Mouse (Mus musculus): Measurements from ENCODE around the gene 4930564D02Rik. TPM values are rescaled to one million over a fixed set of nuclear protein-coding genes. Genes with fewer than 3 reads are reported as not detected.

Gene 4930564D02Rik
- polyA plus RNA-seq (2016; fragmentation: Nextera tagmentation; extraction: Ambion mirVana), result not detected in 2 replicates

DNA sequence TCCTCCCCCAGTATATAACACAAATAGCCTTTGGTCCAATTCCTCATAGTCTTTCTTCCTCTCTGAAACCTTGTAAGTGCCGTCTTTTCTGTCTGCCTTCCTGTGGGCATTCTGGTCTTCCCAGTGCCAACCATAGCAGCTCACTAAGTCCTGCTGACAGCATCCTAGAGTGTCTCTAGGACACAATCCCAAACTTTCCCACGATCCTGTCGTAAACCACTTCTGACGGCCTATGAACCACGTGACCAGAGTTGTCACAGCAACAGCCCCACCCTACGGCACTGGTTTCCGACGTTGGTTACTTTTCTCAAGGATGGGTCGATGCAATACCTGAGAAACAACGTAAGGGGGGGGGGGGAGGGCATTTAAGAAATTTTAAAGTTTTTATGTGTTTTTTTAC, at the start of gene 4930564D02Rik:
Gene 4930564D02Rik, plus strand, starts transcription at position 301 of the 400 bp plus-strand sequence.
- Histone ChIP-seq H3K9me3 (no peaks in the 10 kb centered on the region), H3K36me3 (no peaks in the 10 kb centered on the region), H3K4me3 (no peak within 1 kb of the TSS), H3K27me3 (ENCODE audit: insufficient read depth, poor library complexity, severe bottlenecking) (no peaks in the 10 kb centered on the region), H3K27ac (no peak within 1 kb of the TSS), H3K4me1 (peaks cover 6% of the 10 kb centered on the region; the same call in 1 of the 2 replicates)
- no peak for DNase-seq (ENCODE audit: low spot score)
- 83% methylated on average over 10 of the region's 10 CpGs for WGBS

DNA sequence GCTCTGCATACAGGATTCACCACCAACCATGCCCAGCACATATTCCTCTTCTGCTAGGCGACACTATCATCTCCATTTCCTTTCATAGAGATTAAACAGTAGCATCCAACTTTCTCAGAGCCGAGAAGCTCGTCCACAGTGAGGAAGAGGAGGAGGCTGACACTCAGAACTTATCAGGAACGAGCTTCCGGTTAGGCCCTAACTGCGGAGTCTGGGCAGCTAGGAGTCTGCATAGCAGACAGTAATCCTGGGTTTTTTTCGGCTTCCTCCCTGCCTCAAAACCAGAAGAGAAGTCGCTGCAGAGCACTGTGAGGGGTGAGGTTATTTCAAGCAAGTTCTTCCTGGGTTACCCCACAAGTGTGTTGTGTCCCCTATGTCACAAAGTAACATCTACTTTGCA, 49.3 kb upstream of the 4930564D02Rik start:
- DNase-seq (ENCODE audit: low spot score), result no peak
- Histone ChIP-seq H3K4me1 (peaks cover 83% of the 10 kb centered on the region), H3K4me3 (no peak overlapping the region), H3K27me3 (ENCODE audit: insufficient read depth, poor library complexity, severe bottlenecking) (no peaks in the 10 kb centered on the region), H3K27ac (peak overlapping the region; percentile 62; the same call in 1 of the 2 replicates), H3K36me3 (peaks cover 14% of the 10 kb centered on the region; the same call in 1 of the 2 replicates), H3K9me3 (no peaks in the 10 kb centered on the region)
- 33% methylated on average over 8 of the region's 8 CpGs for WGBS

DNA sequence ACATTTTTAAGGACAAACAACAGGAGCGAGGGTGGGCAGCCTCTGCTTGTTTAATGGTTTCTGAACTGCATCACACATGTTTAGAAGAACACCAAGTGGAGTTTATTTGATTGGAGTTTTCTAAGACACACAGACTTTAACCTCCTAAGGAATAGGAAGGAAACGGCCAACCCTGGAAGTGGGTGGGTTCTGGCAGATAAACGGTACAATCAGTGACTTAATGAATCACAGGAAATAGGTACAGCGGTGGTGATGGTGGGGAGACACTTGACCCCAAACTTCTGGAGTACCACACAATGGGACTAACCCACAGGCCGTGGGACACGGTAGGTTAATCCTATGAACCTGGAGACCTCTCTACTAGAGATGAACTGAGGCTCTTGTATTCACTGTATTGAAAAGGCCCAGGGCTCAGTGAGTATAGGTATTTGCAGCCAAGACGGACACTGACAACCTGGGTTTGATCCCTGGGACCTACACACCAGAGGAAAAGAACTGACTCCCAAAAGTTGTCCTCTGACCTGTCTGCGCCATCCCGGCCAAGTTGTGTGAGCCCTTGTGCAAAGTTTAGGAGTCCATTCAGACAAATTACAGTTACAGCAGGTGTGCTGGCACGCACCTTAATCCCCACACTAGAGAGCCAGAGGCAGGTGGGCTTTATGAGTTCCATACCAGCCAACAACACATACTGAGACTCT, 48.4 kb upstream of the 4930564D02Rik start:
- Histone ChIP-seq H3K27ac (0 out of 2 replicates have a peak overlapping the region, but pooled peaks have one; percentile 36), H3K36me3 (peaks cover 21% of the 10 kb centered on the region), H3K4me1 (peaks cover 80% of the 10 kb centered on the region), H3K9me3 (no peaks in the 10 kb centered on the region), H3K4me3 (no peak overlapping the region), H3K27me3 (ENCODE audit: insufficient read depth, poor library complexity, severe bottlenecking) (no peaks in the 10 kb centered on the region)
- DNase-seq (ENCODE audit: low spot score), result no peak
- WGBS, result 67% methylated on average over 10 of the region's 10 CpGs

DNA sequence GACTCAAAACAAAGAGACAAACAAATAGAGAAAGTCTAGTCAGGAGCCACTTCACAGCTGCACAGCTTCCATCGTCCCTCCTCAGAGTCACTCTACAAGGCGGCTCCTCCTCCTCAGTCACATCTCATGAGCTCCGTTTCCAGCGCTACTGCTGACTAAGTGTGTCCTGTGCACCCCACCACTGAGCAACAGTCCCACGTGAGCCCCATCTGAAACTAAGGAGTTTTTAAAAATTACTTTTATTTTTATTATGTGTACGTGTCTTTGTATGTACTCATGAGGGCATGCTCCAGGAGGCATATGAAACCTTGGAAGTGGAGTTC, 47.9 kb upstream of the 4930564D02Rik start:
- Histone ChIP-seq H3K4me3 (no peak overlapping the region), H3K27me3 (ENCODE audit: insufficient read depth, poor library complexity, severe bottlenecking) (no peaks in the 10 kb centered on the region), H3K9me3 (no peaks in the 10 kb centered on the region), H3K4me1 (peaks cover 79% of the 10 kb centered on the region), H3K27ac (peak overlapping the region; percentile 64), H3K36me3 (peaks cover 23% of the 10 kb centered on the region)
- 75% methylated on average over 6 of the region's 6 CpGs for WGBS
- no peak for DNase-seq (ENCODE audit: low spot score)

DNA sequence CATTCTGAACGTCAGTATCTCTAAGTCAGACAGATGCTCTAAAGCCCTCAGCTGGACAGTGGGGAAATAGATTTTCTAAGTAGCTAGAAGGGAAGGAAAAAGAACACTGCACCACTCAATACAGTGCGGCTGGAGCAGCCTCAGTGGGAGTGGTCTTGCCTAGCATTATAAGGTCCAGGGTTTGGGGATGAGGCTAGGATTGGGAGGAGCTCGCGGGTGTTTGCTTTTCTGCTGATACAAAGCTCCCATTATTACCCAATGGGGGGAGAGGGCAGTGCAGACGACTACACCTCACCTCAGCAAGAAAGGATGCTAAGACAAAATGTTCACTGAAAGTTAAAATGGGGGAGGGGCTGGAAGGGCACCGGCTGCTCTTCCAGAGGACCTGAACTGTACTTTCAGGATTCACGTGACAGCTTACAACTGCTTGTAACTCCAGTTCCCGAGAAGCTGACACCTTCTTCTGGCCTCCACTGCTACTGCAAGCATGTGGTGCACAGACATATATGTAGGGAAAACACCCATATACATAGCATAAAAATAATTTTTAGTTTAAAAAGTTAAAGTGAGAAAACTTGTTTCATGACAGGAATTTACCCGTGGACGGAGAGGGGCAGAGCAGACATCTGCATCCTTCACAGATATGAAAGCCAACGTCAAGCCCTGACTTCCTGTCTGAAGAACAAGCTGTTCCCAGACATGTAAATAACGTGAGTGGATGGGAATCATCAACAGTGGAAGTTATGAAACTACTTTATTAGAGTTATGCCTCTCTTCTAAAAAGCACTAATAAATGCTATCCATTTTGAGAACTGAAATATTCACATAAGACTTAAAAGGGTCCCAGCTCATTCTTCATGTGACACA, 46.6 kb upstream of the 4930564D02Rik start:
- H3K27ac ChIP-seq, result peak overlapping the region; percentile 36; the same call in 1 of the 2 replicates
- peaks cover 30% of the 10 kb centered on the region for H3K36me3 ChIP-seq
- no peaks in the 10 kb centered on the region for H3K9me3 ChIP-seq
- H3K4me1 ChIP-seq, result peaks cover 72% of the 10 kb centered on the region
- DNase-seq (ENCODE audit: low spot score), result no peak
- no peaks in the 10 kb centered on the region for H3K27me3 ChIP-seq (ENCODE audit: insufficient read depth, poor library complexity, severe bottlenecking)
- 40% methylated on average over 12 of the region's 12 CpGs for WGBS
- H3K4me3 ChIP-seq, result no peak overlapping the region

DNA sequence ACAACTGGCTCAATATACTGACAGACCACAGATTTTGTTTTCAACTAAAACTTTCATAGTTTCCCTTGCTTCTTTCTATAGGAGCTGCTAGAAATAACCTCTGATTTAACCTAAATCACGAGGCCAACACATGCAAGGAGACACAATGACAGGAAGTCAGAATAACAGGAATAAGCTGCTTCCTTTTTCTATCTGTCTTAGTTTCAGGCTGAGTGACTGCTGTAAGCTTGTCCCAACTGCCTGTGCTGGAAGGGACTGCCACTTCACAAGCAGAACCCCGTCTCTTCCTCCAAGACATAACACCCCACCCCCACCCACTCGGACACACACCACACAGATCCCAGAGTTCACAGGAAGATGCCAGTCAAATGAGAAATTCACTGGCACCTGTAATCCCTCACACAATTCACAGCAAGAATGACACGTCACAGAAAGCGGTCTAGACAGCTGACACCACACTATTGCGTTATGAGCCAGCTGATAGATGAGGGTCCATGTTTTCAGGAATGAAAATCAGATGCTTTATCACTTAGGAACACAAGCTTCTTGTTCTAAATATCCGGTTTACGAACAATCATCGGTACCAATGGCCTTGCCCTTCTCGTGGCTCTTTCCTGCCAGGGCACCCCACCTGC, 43.2 kb upstream of the 4930564D02Rik start:
- Histone ChIP-seq H3K4me1 (peaks cover 41% of the 10 kb centered on the region), H3K36me3 (peaks cover 49% of the 10 kb centered on the region), H3K27me3 (ENCODE audit: insufficient read depth, poor library complexity, severe bottlenecking) (no peaks in the 10 kb centered on the region), H3K27ac (peak overlapping the region; percentile 54; the same call in 1 of the 2 replicates), H3K4me3 (no peak overlapping the region), H3K9me3 (no peaks in the 10 kb centered on the region)
- WGBS, result 66% methylated on average over 10 of the region's 10 CpGs
- no peak for DNase-seq (ENCODE audit: low spot score)

DNA sequence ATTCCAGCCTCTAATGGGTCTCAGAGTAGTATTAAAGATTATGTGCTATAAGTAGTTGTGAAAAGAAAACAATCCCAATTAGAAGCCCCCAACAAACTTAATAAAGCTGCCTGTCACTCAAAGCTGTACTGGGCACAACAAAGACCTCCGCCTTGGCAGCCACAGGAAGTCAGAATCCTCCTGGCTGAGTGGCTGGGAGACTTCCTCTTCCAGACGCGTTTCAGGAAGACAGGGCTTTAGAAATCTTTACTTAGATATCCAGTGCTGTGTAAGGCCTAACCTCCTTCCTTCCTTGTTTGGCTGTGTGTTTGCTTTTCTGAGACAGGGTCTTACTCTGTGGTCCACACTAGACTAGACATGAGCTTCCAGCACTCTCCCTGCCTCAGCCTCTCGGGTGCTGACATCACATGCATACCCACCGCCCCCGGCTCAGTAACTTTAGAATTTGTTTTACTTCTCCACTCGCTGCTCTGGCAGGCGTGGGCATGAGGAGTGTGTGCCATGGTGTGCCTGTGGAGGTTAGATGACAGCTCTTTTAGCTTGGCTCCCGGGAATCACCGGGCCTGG, 30.3 kb upstream of the 4930564D02Rik start:
- no peak overlapping the region for H3K27ac ChIP-seq
- H3K4me3 ChIP-seq, result no peak overlapping the region
- H3K9me3 ChIP-seq, result no peaks in the 10 kb centered on the region
- no peak for DNase-seq (ENCODE audit: low spot score)
- peaks cover 76% of the 10 kb centered on the region for H3K36me3 ChIP-seq
- H3K27me3 ChIP-seq (ENCODE audit: insufficient read depth, poor library complexity, severe bottlenecking), result no peaks in the 10 kb centered on the region
- H3K4me1 ChIP-seq, result peaks cover 18% of the 10 kb centered on the region
- 70% methylated on average over 10 of the region's 10 CpGs for WGBS

DNA sequence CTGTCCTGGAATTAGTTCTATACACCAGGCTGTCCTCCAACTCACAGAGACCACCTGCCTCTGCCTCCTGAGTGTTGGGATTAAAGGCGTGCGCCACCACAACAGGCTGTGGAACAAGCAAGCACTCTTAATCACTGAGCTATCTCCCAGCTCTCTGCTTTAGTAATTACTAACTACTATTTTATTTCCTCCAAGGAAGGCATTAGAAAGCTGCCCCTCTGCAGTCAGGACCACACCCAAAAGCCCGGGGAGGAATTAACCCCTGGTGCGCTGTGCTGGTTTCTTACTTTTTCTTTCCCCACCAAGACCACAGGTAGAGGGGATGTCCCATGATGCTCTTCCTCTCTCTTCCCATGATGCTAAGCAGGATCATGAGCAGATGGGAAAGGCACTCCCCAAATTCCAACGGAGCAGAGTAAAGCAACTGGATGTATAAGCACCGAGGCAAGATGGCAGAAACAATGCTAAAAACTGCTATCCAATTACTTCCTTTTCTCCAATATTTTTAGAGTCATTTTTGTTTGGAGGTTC, 29.3 kb upstream of the 4930564D02Rik start:
- H3K36me3 ChIP-seq, result peaks cover 67% of the 10 kb centered on the region

DNA sequence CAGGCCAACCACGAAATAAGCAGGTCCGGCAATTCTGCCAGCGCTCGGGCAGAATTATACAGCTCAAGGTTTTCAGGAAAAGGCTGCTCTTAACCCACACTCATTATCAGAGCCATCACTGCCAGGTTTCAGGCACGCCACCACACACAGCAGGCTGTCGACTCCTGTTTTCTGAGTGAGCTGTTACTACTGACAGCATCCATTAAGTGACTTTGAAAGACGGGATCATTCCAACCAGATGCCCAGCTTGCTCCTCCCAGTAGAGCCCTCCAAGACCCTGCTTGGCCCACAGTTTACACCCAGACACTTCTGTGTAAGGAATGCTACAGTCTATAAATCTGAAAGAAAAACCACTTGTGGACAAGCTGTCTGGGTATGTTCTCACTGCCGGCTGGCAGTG, 26.6 kb upstream of the 4930564D02Rik start:
- peaks cover 42% of the 10 kb centered on the region for H3K36me3 ChIP-seq
- no peaks in the 10 kb centered on the region for H3K9me3 ChIP-seq
- 43% methylated on average over 8 of the region's 8 CpGs for WGBS
- DNase-seq (ENCODE audit: low spot score), result no peak
- H3K4me3 ChIP-seq, result no peak overlapping the region
- H3K4me1 ChIP-seq, result peaks cover 51% of the 10 kb centered on the region
- no peaks in the 10 kb centered on the region for H3K27me3 ChIP-seq (ENCODE audit: insufficient read depth, poor library complexity, severe bottlenecking)
- 0 out of 2 replicates have a peak overlapping the region, but pooled peaks have one; percentile 22 for H3K27ac ChIP-seq

More for the DNA sequence above, 29.3 kb upstream of the 4930564D02Rik start:
- Histone ChIP-seq H3K27me3 (ENCODE audit: insufficient read depth, poor library complexity, severe bottlenecking) (no peaks in the 10 kb centered on the region), H3K4me3 (no peak overlapping the region), H3K27ac (no peak overlapping the region), H3K4me1 (peaks cover 26% of the 10 kb centered on the region), H3K9me3 (no peaks in the 10 kb centered on the region)
- DNase-seq (ENCODE audit: low spot score), result no peak
- 76% methylated on average over 6 of the region's 6 CpGs for whole genome bisulfite sequencing

DNA sequence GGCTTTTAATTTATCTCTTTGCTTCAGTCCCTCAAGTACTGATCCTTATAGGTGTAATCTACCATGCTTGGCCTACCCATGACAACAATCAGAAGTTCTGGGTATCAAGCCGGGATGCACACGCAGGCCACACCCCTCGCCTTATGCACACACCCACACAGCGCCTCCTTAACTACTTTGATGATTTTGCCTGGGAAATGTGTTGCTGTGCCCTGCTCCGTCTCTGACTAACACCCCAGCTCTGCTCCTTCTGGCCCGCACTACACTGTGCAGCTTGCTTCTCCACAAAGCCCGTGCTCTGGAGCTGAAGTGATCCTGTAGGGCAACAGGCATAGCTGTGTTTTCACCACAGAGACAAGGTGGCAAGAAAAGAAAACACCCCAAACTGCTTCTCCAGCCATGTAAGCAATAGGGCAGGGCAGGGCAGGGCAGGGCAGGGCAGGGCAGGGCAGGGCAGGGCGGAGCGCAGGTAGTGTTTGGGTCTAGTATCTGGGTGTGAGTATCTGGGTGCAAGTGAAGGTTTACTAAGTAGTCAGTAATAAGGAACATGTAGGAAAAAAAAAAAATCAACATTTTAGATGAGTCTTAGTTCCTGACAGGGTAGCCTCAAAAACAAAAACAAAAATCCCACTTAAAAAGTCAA, 25.5 kb upstream of the 4930564D02Rik start:
- Histone ChIP-seq H3K27ac (peak overlapping the region; percentile 52; the same call in 1 of the 2 replicates), H3K27me3 (ENCODE audit: insufficient read depth, poor library complexity, severe bottlenecking) (no peaks in the 10 kb centered on the region), H3K9me3 (no peaks in the 10 kb centered on the region), H3K4me1 (peaks cover 61% of the 10 kb centered on the region), H3K36me3 (peaks cover 31% of the 10 kb centered on the region), H3K4me3 (no peak overlapping the region)
- WGBS, result 80% methylated on average over 9 of the region's 9 CpGs
- DNase-seq (ENCODE audit: low spot score), result no peak

DNA sequence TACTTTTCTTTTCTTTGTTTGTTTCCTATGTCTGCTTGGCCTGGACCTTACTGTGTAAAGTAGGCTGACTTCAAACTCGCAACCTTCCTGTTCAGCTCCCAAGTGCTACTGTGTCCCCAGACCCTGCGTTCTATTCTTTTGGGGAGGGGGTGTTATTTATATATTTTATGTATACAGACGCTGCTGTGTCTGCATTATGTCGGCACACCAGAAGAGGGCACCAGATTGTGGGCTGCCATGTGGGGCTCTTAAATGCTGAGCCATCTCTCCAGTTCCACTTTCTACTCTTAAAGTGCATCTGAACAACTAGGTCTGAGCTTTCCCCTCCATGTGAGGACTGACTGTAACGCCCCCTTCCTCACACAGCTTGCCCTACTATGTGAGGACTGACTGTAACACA, 22.9 kb upstream of the 4930564D02Rik start:
- H3K27me3 ChIP-seq (ENCODE audit: insufficient read depth, poor library complexity, severe bottlenecking), result no peaks in the 10 kb centered on the region
- no peak overlapping the region for H3K4me3 ChIP-seq
- H3K9me3 ChIP-seq, result no peaks in the 10 kb centered on the region
- 80% methylated on average over 5 of the region's 5 CpGs for WGBS
- peaks cover 86% of the 10 kb centered on the region for H3K4me1 ChIP-seq
- no peak for DNase-seq (ENCODE audit: low spot score)
- peaks cover 5% of the 10 kb centered on the region; the same call in 1 of the 2 replicates for H3K36me3 ChIP-seq
- peak overlapping the region; percentile 29; the same call in 1 of the 2 replicates for H3K27ac ChIP-seq

DNA sequence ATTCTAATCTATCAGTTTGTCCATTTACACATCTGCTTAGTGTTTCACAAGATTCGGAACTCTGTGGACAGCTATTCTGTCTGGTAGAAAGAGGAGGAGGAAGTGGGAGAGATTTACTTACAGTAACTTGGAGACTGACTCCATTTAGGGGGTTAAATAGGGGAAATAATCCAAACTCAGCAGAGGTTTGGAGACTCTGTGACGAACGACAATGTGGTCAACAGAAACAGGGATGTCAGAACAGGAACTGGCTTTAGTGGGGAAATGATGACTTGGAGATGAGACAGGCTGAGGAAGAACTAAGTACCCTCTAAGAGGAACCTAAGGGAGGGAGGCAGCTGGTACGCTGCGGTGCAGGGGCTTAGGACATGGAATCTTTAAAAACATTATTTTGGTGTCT, 19.8 kb upstream of the 4930564D02Rik start:
- no peak for DNase-seq (ENCODE audit: low spot score)
- Histone ChIP-seq H3K4me3 (peak overlapping the region; percentile 40), H3K36me3 (peaks cover 2% of the 10 kb centered on the region; the same call in 1 of the 2 replicates), H3K9me3 (no peaks in the 10 kb centered on the region), H3K4me1 (peaks cover 85% of the 10 kb centered on the region), H3K27ac (peak overlapping the region; percentile 80), H3K27me3 (ENCODE audit: insufficient read depth, poor library complexity, severe bottlenecking) (no peaks in the 10 kb centered on the region)
- 24% methylated on average over 5 of the region's 5 CpGs for WGBS
